Mouse (Mus musculus) leukemia stem cell, adult 10-12 weeks (primary cell): Measurements from ENCODE around the gene Nfil3. TPM values are rescaled to one million over a fixed set of nuclear protein-coding genes. Genes with fewer than 3 reads are reported as not detected.

Source experiments
- polyA plus RNA-seq: library from polyadenylated mRNA; stranded (reverse); fragments of >175 nt; gene quantifications from 2 replicates; pipeline ENCODE4 v1.2.3, GENCODE M21; 2012; ENCODE audit warnings: low replicate concordance

Gene Nfil3
- polyA plus RNA-seq: 3.7 and 10.0 TPM in 2 replicates

DNA sequence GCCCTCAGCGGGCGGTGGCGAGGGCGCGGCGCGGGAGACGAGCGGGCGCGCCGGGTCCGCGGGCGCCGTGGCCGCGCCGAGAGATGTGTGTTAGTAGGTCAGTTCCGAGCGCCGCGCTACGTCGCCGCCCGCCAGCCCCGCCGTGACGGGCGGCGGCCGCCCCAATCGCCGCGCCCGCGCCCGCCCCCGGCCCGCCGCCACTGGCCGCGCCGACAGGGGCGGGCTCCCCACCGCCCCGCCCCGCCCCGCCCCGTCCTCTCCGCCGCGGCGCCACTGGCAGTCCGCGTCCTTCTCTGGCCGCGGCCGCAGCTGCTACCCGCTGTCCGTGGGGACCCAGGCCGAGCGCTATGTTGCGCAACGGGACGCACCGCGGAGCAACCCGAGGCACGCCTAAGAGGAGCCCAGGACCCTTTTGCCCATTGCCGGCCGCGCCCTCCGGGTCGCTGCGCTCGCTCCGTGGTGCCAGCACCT, at the start of gene Nfil3:
Nfil3 (minus strand) TSS at position 123 of the 471 bp plus-strand sequence.

DNA sequence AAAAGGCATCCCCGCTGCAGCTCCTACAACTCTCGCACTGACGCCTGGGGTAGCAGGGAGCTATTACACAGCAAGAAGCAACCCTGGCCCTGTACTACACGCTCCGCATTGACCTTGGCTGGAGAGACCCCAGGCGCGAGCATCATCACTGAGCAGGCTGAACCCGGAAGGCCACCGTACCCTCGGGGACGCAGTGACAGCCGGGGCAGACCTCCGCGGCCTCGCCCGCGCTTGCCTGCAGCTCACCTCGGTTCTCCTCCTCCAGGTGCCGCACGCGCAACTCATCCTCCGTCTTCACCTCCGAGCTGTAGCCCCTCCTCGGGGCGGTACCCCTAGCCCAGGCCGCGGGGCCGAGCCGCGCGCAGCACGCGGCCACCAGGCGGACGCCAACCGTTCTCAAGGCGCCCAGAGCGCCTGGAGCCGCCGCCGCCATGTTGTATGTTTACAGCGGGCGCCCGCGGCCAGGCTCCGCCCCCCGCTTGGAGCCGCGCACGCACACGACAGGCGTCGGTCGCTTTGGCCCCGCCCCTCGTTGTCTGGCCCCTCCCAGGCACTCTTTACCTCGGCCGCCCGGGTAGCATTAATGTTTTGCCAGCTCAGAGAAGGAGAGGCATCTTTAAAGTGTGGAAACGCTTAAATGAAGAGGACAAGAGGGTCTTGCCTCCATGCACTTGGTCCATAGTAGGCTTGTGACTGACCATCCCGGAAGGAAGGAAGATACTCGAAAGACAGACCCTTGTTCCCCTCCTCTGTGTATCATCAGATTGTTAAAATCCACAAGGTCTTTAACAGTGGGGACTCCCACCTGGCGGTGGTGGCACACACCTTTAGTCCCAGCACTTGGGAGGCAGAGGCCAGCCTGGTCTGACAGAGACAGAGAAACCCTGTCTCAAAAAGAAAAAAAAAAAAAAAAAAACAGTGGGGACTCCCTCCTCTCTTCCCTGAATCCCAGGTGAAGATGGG, 51.4 kb downstream of the Nfil3 start, which contains the start of gene Auh:
Auh (minus strand) TSS at position 473 of the 963 bp plus-strand sequence.

Other genes starting within 250 kb of the Nfil3 start
- 5.0 and 6.8 TPM in 2 replicates for gene Auh, start 51.4 kb downstream of the Nfil3 start, polyA plus RNA-seq